Mouse (Mus musculus): Measurements from ENCODE around the gene Uhmk1. TPM values are rescaled to one million over a fixed set of nuclear protein-coding genes. Genes with fewer than 3 reads are reported as not detected.

Uhmk1 gene
- total and polyA plus RNA-seq, 2 experiments = 7.5 to 25.4 TPM

GRCm38 (mm10) chr1:170145606-170146005, 69.6 kb downstream of the Uhmk1 start:
- TF ChIP-seq CTCF (IDR thresholded peaks at IDR 0.05; ENCODE audit: low read depth, low read length) = no peak
- no peak for TF ChIP-seq POLR2A (IDR thresholded peaks at IDR 0.05; ENCODE audit: extremely low read depth, insufficient read depth, low read length)
- Histone ChIP-seq H3K9ac (ENCODE audit: low read depth, low read length) (no peak overlapping the region), H3K4me3 (ENCODE audit: insufficient read depth, low read depth, low read length) (no peak overlapping the region), H3K27ac (replicated peaks; ENCODE audit: insufficient read depth, low read depth, low read length) (no peak overlapping the region), H3K79me2 (ENCODE audit: control insufficient read depth, insufficient read depth, low read length) (no peaks in the 10 kb centered on the region), H3K36me3 (ENCODE audit: control insufficient read depth, insufficient read depth, low read length) (peaks cover 65% of the 10 kb centered on the region), H3K4me1 (ENCODE audit: control insufficient read depth, insufficient read depth, low read length) (peaks cover 2% of the 10 kb centered on the region; the same call in 1 of the 2 replicates), H3K27me3 (ENCODE audit: control insufficient read depth, insufficient read depth, low read length) (no peaks in the 10 kb centered on the region)
- 95% methylated on average over 4 of the region's 4 CpGs for WGBS
- no peak for DNase-seq (ENCODE audit: extremely low read depth, low read depth, low spot score)

Other genes starting within 250 kb of the Uhmk1 start
- 34.8 and 41.3 TPM in 2 replicates for gene Hsd17b7, start 246.2 kb downstream of the Uhmk1 start, total RNA-seq (2014; rRNA removed)
- gene Hsd17b7, start 246.2 kb downstream of the Uhmk1 start, polyA plus RNA-seq (2012; rRNA removed) = 22.1 and 24.7 TPM in 2 replicates
- 3.0 and 4.8 TPM in 2 replicates for gene Ddr2, start 104.6 kb downstream of the Uhmk1 start, total RNA-seq (2014; rRNA removed)
- gene Ddr2, start 104.6 kb downstream of the Uhmk1 start, polyA plus RNA-seq (2012; rRNA removed) = 0.81 and 1.4 TPM in 2 replicates
- 22.6 and 23.6 TPM in 2 replicates for gene Uap1, start 40.4 kb downstream of the Uhmk1 start, total RNA-seq (2014; rRNA removed)
- gene Uap1, start 40.4 kb downstream of the Uhmk1 start, polyA plus RNA-seq (2012; rRNA removed) = 14.3 and 15.9 TPM in 2 replicates
- gene Sh2d1b2, start 17.4 kb upstream of the Uhmk1 start, total RNA-seq (2014; rRNA removed) = not detected in 2 replicates
- not detected in 2 replicates for gene Sh2d1b2, start 17.4 kb upstream of the Uhmk1 start, polyA plus RNA-seq (2012; rRNA removed)
- gene Sh2d1b1, start 61.9 kb upstream of the Uhmk1 start, total RNA-seq (2014; rRNA removed) = not detected in 2 replicates
- 0.06 TPM in 1 of 2 replicates, not detected in the other for gene Sh2d1b1, start 61.9 kb upstream of the Uhmk1 start, polyA plus RNA-seq (2012; rRNA removed)
- 1.0 and 1.2 TPM in 2 replicates for gene Gm7694, start 90.9 kb upstream of the Uhmk1 start, total RNA-seq (2014; rRNA removed)
- 2.6 and 2.9 TPM in 2 replicates for gene Gm7694, start 90.9 kb upstream of the Uhmk1 start, polyA plus RNA-seq (2012; rRNA removed)
- gene Spata46, start 93.4 kb upstream of the Uhmk1 start, total RNA-seq (2014; rRNA removed) = not detected in 2 replicates
- not detected in 2 replicates for gene Spata46, start 93.4 kb upstream of the Uhmk1 start, polyA plus RNA-seq (2012; rRNA removed)

Data from liver, adult 2 months (tissue).